Mouse (Mus musculus): ENCODE results near the gene P2ry13.

DNA sequence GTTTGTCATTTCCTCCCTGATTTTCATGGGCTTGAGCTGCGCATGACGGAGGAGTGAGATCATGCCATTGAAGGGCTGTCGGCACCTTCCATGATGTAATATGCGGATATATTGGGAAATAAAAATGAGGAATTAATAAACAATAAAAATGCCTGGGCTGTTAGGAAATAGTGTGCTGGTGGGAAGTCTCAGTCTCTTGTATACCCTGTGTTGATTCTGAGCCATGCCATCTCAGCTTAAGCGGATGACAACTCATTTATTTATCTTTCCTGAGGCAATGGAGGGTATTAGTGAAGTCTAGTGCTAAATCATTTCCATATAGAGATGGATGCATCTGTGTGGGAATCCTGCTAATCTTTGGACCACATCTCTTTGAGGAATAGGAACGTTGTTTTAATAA, 37.3 kb upstream of the P2ry13 start:
- no peak for TF ChIP-seq TAL1 (conservative IDR thresholded peaks at IDR 0.05; ENCODE audit: low read depth, low read length)
- no peak for TF ChIP-seq CTCF (IDR thresholded peaks at IDR 0.05; ENCODE audit: low read depth, low read length)

All from G1E (cell line).